Mouse (Mus musculus): Measurements from ENCODE around the gene Dnaja1.

The Dnaja1 gene

GRCm38 (mm10) chr4:40722011-40722666 is at the start of gene Dnaja1:
Gene Dnaja1, plus strand, starts transcription at chr4:40722150.
- peak; percentile 88 for DNase-seq (ENCODE audit: low read depth)

- no peak for DNase-seq (ENCODE audit: low read depth)
Measured at GRCm38 (mm10) chr4:40673526-40673925, 48.4 kb upstream of the Dnaja1 start.

- DNase-seq (ENCODE audit: low read depth), result no peak
Measured at GRCm38 (mm10) chr4:40676338-40676737, 45.6 kb upstream of the Dnaja1 start.

- DNase-seq (ENCODE audit: low read depth), result no peak
Measured at GRCm38 (mm10) chr4:40677132-40677531, 44.8 kb upstream of the Dnaja1 start.

GRCm38 (mm10) chr4:40680250-40680860 is 41.6 kb upstream of the Dnaja1 start:
- DNase-seq (ENCODE audit: low read depth), result peak; percentile 50

- peak; percentile 65 for DNase-seq (ENCODE audit: low read depth)
Measured at GRCm38 (mm10) chr4:40681908-40682307, 40.0 kb upstream of the Dnaja1 start.

GRCm38 (mm10) chr4:40682359-40682758 is 39.6 kb upstream of the Dnaja1 start:
- DNase-seq (ENCODE audit: low read depth), result no peak

- DNase-seq (ENCODE audit: low read depth), result no peak
Measured at GRCm38 (mm10) chr4:40683306-40683705, 38.6 kb upstream of the Dnaja1 start.

GRCm38 (mm10) chr4:40691100-40691499 is 30.9 kb upstream of the Dnaja1 start:
- DNase-seq (ENCODE audit: low read depth), result no peak

GRCm38 (mm10) chr4:40697059-40697458 is 24.9 kb upstream of the Dnaja1 start:
- DNase-seq (ENCODE audit: low read depth), result no peak

- DNase-seq (ENCODE audit: low read depth), result no peak
Measured at GRCm38 (mm10) chr4:40700216-40700615, 21.7 kb upstream of the Dnaja1 start.

GRCm38 (mm10) chr4:40701796-40702195 is 20.2 kb upstream of the Dnaja1 start:
- no peak for DNase-seq (ENCODE audit: low read depth)

GRCm38 (mm10) chr4:40702797-40703709 is 18.9 kb upstream of the Dnaja1 start, which contains the start of gene Aptx:
Gene Aptx, minus strand, starts transcription at chr4:40703194.
- DNase-seq (ENCODE audit: low read depth), result peak; percentile 95

- DNase-seq (ENCODE audit: low read depth), result no peak
Measured at GRCm38 (mm10) chr4:40703710-40704275, 18.2 kb upstream of the Dnaja1 start.

- DNase-seq (ENCODE audit: low read depth), result no peak
Measured at GRCm38 (mm10) chr4:40717141-40717540, 4.8 kb upstream of the Dnaja1 start.

- no peak for DNase-seq (ENCODE audit: low read depth)
Measured at GRCm38 (mm10) chr4:40720910-40721309, 1.0 kb upstream of the Dnaja1 start.

- peak; percentile 64 for DNase-seq (ENCODE audit: low read depth)
Measured at GRCm38 (mm10) chr4:40722687-40723460, 924 bp downstream of the Dnaja1 start.

GRCm38 (mm10) chr4:40725141-40725540 is 3.2 kb downstream of the Dnaja1 start:
- no peak for DNase-seq (ENCODE audit: low read depth)

GRCm38 (mm10) chr4:40725554-40725953 is 3.6 kb downstream of the Dnaja1 start:
- no peak for DNase-seq (ENCODE audit: low read depth)

- DNase-seq (ENCODE audit: low read depth), result no peak
Measured at GRCm38 (mm10) chr4:40727247-40727646, 5.3 kb downstream of the Dnaja1 start.

- DNase-seq (ENCODE audit: low read depth), result no peak
Measured at GRCm38 (mm10) chr4:40731262-40731661, 9.3 kb downstream of the Dnaja1 start.

GRCm38 (mm10) chr4:40735351-40735750 is 13.4 kb downstream of the Dnaja1 start:
- DNase-seq (ENCODE audit: low read depth), result no peak

All from c-Kit-positive CD71-negative TER-119-negative erythroid progenitor cells, embryonic 14.5 days (primary cell).